Mouse (Mus musculus) regulatory T cell (primary cell): ENCODE data around the gene Cinp.
"Not testable (repeated sequence)": the region's sequence is repeated elsewhere in the genome, so short reads cannot be mapped to it uniquely, and the experiment has no call there.

Experiments used
- in situ Hi-C: fragments of 300-600 bp; cut with MboI, MseI; formaldehyde crosslinking; loops from one replicate; pipeline ENCODE4 v1.15.1; 2025; ENCODE audit warnings: high pct_unique_total_duplicates

Gene Cinp

GRCm38 (mm10) chr12:110861256-110861655, 27.7 kb downstream of the Cinp start:
- in situ Hi-C loops: no loop called here

- in situ Hi-C loops: no loop called here
These were observed 28.7 kb downstream of the Cinp start for GRCm38 (mm10) chr12:110860293-110860692.

GRCm38 (mm10) chr12:110858681-110859080, 30.3 kb downstream of the Cinp start:
- in situ Hi-C loops: not testable (repeated sequence)

- in situ Hi-C loops: no loop called here
These were observed 31.7 kb downstream of the Cinp start for GRCm38 (mm10) chr12:110857196-110857595.

GRCm38 (mm10) chr12:110854786-110855737, 33.9 kb downstream of the Cinp start:
- in situ Hi-C loops: no loop called here

- in situ Hi-C loops: no loop called here
These were observed 37.0 kb downstream of the Cinp start for GRCm38 (mm10) chr12:110851923-110852322.

GRCm38 (mm10) chr12:110851414-110851813, 37.5 kb downstream of the Cinp start:
- in situ Hi-C loops: no loop called here

- in situ Hi-C loops: no loop called here
These were observed 38.1 kb downstream of the Cinp start for GRCm38 (mm10) chr12:110850929-110851256.

GRCm38 (mm10) chr12:110850010-110850928, 38.7 kb downstream of the Cinp start, which contains the start of gene Zfp839:
Gene Zfp839 (plus strand): TSS chr12:110850253.
- in situ Hi-C loops: no loop called here

- in situ Hi-C loops: loop anchor here (10.0 kb wide), 1 partner anchor 131 kb away; no protein-coding TSS in a partner anchor
These were observed 42.7 kb downstream of the Cinp start for GRCm38 (mm10) chr12:110846191-110846765.

- in situ Hi-C loops: loop anchor here (10.0 kb wide), 1 partner anchor 131 kb away; no protein-coding TSS in a partner anchor
These were observed 43.6 kb downstream of the Cinp start for GRCm38 (mm10) chr12:110845131-110845880.

GRCm38 (mm10) chr12:110844227-110845130, 44.5 kb downstream of the Cinp start:
- in situ Hi-C loops: loop anchor here (5.0 to 10.0 kb wide), 2 partner anchors 130 to 237 kb away; no protein-coding TSS in a partner anchor

GRCm38 (mm10) chr12:110843194-110844048, 45.5 kb downstream of the Cinp start:
- in situ Hi-C loops: loop anchor here (5.0 to 10.0 kb wide), 2 partner anchors 129 to 236 kb away; no protein-coding TSS in a partner anchor

GRCm38 (mm10) chr12:110841731-110842493, 47.0 kb downstream of the Cinp start:
- in situ Hi-C loops: loop anchor here (5.0 to 10.0 kb wide), 2 partner anchors 127 to 235 kb away; no protein-coding TSS in a partner anchor

GRCm38 (mm10) chr12:110840348-110841198, 48.4 kb downstream of the Cinp start, which contains the start of gene Mok:
Gene Mok (minus strand): TSS chr12:110840939.
- in situ Hi-C loops: loop anchor here (5.0 to 10.0 kb wide), 2 partner anchors 126 to 233 kb away; no protein-coding TSS in a partner anchor

GRCm38 (mm10) chr12:110837850-110838249, 51.1 kb downstream of the Cinp start:
- in situ Hi-C loops: no loop called here
